Mouse (Mus musculus) limb, embryonic 14.5 days (tissue): ENCODE measurements around the gene Pla2g4a. TPM values are rescaled to one million over a fixed set of nuclear protein-coding genes. Genes with fewer than 3 reads are reported as not detected.

ENCODE experiments used
- ATAC-seq: fragments of 200-750 bp; cut with Nextera tagmentation; 2 replicates; pipeline ENCODE4 v1.8.0; 2017; ENCODE audit warnings: low read depth, moderate number of reproducible peaks, moderate TSS enrichment; ENCODE audit not compliant: low FRiP score
- DNase-seq: peaks from one replicate; pipeline ENCODE4 v3.0.0-alpha.2; 2015; ENCODE audit warnings: low spot score
- H3K27ac ChIP-seq: fragments of 300-500 bp; sonication (generic); replicated peaks from 2 replicates; pipeline ENCODE4 v1.5.1; 2014; ENCODE audit warnings: low read depth, mild to moderate bottlenecking, low read length, moderate library complexity, mixed read lengths
- H3K27me3 ChIP-seq: fragments of 300-500 bp; sonication (generic); 2 replicates; pipeline ENCODE4 v1.6.1; 2014; ENCODE audit warnings: low read length, mixed read lengths; ENCODE audit not compliant: control insufficient read depth, insufficient read depth
- H3K36me3 ChIP-seq: fragments of 300-500 bp; sonication (generic); 2 replicates; pipeline ENCODE4 v1.6.1; 2014; ENCODE audit warnings: mild to moderate bottlenecking, low read length, moderate library complexity, mixed read lengths; ENCODE audit not compliant: control insufficient read depth, insufficient read depth
- H3K4me1 ChIP-seq: fragments of 300-500 bp; sonication (generic); 2 replicates; pipeline ENCODE4 v1.6.1; 2014; ENCODE audit warnings: antibody characterized with exemption, low read length, mixed read lengths; ENCODE audit not compliant: control insufficient read depth, insufficient read depth
- H3K4me2 ChIP-seq: fragments of 300-500 bp; sonication (generic); replicated peaks from 2 replicates; pipeline ENCODE4 v1.6.1; 2014; ENCODE audit warnings: low read depth, mild to moderate bottlenecking, low read length, moderate library complexity; ENCODE audit not compliant: severe bottlenecking
- H3K4me3 ChIP-seq: fragments of 300-500 bp; sonication (generic); replicated peaks from 2 replicates; pipeline ENCODE4 v1.5.1; 2014; ENCODE audit warnings: low read length
- H3K9ac ChIP-seq: fragments of 300-500 bp; sonication (generic); 2 replicates; pipeline ENCODE4 v1.6.1; 2014; ENCODE audit warnings: mild to moderate bottlenecking, low read depth, low read length, moderate library complexity; ENCODE audit not compliant: severe bottlenecking
- H3K9me3 ChIP-seq: fragments of 300-500 bp; sonication (generic); 2 replicates; pipeline ENCODE4 v1.6.1; 2016; ENCODE audit warnings: low read length; ENCODE audit not compliant: control insufficient read depth
- POLR2A ChIP-seq: fragments of 200-500 bp; IDR thresholded peaks from 2 replicates; pipeline ENCODE4 v1.8.0; 2012; ENCODE audit warnings: inconsistent platforms, mild to moderate bottlenecking, moderate library complexity, borderline replicate concordance; ENCODE audit not compliant: insufficient read depth, insufficient read length; ENCODE audit errors: extremely low read depth
- WGBS: fragments of 180-500 bp; shearing (Covaris S2); extraction: QIAGEN DNeasy Blood & Tissue Kit; methylation state at CpG from one replicate; pipeline ENCODE4 v1.1.7; 2014; 5-methylcytosine and 5-hydroxymethylcytosine counted together
- polyA plus RNA-seq, 2 experiments: library from polyadenylated mRNA; depleted of rRNA in 1 of 2; stranded (reverse) in 1 of 2; unstranded in 1 of 2; fragments of >200 nt; fragmentation: Nextera tagmentation in 1 of 2; extraction: Ambion mirVana in 1 of 2; gene quantifications; 2 replicates each; pipeline versions ENCODE4 v1.2.1 to v1.2.3; 2012 to 2014

Gene Pla2g4a
- polyA plus RNA-seq, 2 experiments = 11.1 to 19.3 TPM

GRCm38 (mm10) chr1:149813616-149814345 is 147.3 kb downstream of the Pla2g4a start:
- no peak overlapping the region for H3K4me3 ChIP-seq
- WGBS = 56% methylated on average over 4 of the region's 4 CpGs
- H3K27me3 ChIP-seq = no peaks in the 10 kb centered on the region
- H3K4me2 ChIP-seq = no peak overlapping the region
- no peaks in the 10 kb centered on the region for H3K9me3 ChIP-seq
- H3K27ac ChIP-seq = no peak overlapping the region
- TF ChIP-seq POLR2A = no peak
- H3K4me1 ChIP-seq = no peaks in the 10 kb centered on the region
- no peaks in the 10 kb centered on the region for H3K36me3 ChIP-seq
- no peak overlapping the region for H3K9ac ChIP-seq
- ATAC-seq (no peak), DNase-seq (no peak)

DNA sequence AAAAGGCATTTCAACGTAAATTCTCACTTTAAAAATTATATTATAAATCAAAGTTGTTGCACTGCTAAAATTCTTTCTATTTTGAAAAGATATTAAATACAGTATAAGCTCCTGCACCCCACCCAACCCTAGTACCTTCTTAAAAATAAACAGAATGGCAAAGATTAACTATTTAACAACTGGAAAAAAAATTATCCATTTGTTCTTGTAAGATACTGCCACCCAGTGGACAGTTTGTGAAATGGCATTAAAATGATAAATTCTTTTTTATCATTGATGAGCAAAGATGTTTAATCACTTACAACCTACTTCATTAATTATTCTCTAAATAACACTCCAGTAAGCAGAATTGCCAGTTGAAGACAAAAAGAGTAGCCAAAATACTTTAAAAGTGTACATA is 151.6 kb downstream of the Pla2g4a start:
- Histone ChIP-seq H3K27ac (no peak overlapping the region), H3K27me3 (no peaks in the 10 kb centered on the region), H3K4me3 (no peak overlapping the region), H3K4me1 (no peaks in the 10 kb centered on the region), H3K36me3 (no peaks in the 10 kb centered on the region), H3K9me3 (no peaks in the 10 kb centered on the region), H3K4me2 (no peak overlapping the region), H3K9ac (no peak overlapping the region)
- no peak for TF ChIP-seq POLR2A
- DNase-seq (no peak), ATAC-seq (no peak)
- 78% methylated on average over 1 of the region's 1 CpGs for WGBS

Other genes starting within 250 kb of the Pla2g4a start
- 0.40 and 0.43 TPM in 2 replicates for gene Ptgs2, start 138.7 kb upstream of the Pla2g4a start, polyA plus RNA-seq (2012; rRNA removed)
- gene Ptgs2, start 138.7 kb upstream of the Pla2g4a start, polyA plus RNA-seq (2014; fragmentation: Nextera tagmentation; extraction: Ambion mirVana) = 0.17 and 0.21 TPM in 2 replicates